Mouse (Mus musculus): ENCODE measurements at regions not wholly inside any gene's neighbourhood (a gene's known extent, or its start where the extent isn't known, plus 50 kb on each side); places are given as distances from the start of the nearest gene placed in this dataset.

- H3K27me3 ChIP-seq (ENCODE audit: control insufficient read depth, insufficient read depth, insufficient read length): no peaks in the 10 kb centered on the region
- no peaks in the 10 kb centered on the region for H3K79me2 ChIP-seq (ENCODE audit: control insufficient read depth, insufficient read depth)
- H3K4me2 ChIP-seq (ENCODE audit: low read depth): no peak overlapping the region
- TF ChIP-seq TCF3 (IDR thresholded peaks at IDR 0.05; ENCODE audit: insufficient read length, low read depth): no peak
- no peak overlapping the region for H3ac ChIP-seq (ENCODE audit: control insufficient read depth, insufficient read length)
- H3K36me3 ChIP-seq (ENCODE audit: control insufficient read depth, insufficient read depth): no peaks in the 10 kb centered on the region
- no peak overlapping the region for H3K4me3 ChIP-seq
Measured at GRCm38 (mm10) chr9:27723840-27724408, 66.7 kb upstream of the Opcml start.

- H3K79me2 ChIP-seq (ENCODE audit: control insufficient read depth, insufficient read depth): no peaks in the 10 kb centered on the region
- TF ChIP-seq POLR2A (IDR thresholded peaks at IDR 0.05; ENCODE audit: insufficient read length, low read depth) (no peak), E2F4 (IDR thresholded peaks at IDR 0.05; ENCODE audit: insufficient read depth) (no peak), POLR2AphosphoS2 (IDR thresholded peaks at IDR 0.05; ENCODE audit: insufficient read length, low read depth) (no peak), REST (IDR thresholded peaks at IDR 0.05; ENCODE audit: insufficient read depth, insufficient read length) (no peak), SRF (IDR thresholded peaks at IDR 0.05; ENCODE audit: control insufficient read depth, insufficient read length, low read depth) (no peak), USF1 (IDR thresholded peaks at IDR 0.05; ENCODE audit: low read depth) (no peak), MYOG (IDR thresholded peaks at IDR 0.05; ENCODE audit: control insufficient read depth in 1 of 3, insufficient read depth in 1 of 3, insufficient read length in 2 of 3, low read depth in 2 of 3) (no peak), MAX (IDR thresholded peaks at IDR 0.05; ENCODE audit: low read depth) (no peak), CEBPB (IDR thresholded peaks at IDR 0.05; ENCODE audit: insufficient read depth, poor library complexity, severe bottlenecking) (no peak), TCF3 (IDR thresholded peaks at IDR 0.05; ENCODE audit: insufficient read length, low read depth) (no peak), TCF12 (IDR thresholded peaks at IDR 0.05; ENCODE audit: insufficient read depth, poor library complexity, severe bottlenecking) (no peak)
- H3ac ChIP-seq (ENCODE audit: control insufficient read depth, insufficient read length): no peak overlapping the region
- H3K4me2 ChIP-seq (ENCODE audit: low read depth): no peak overlapping the region
- no peaks in the 10 kb centered on the region for H3K27me3 ChIP-seq (ENCODE audit: control insufficient read depth, insufficient read depth, insufficient read length)
- H3K36me3 ChIP-seq (ENCODE audit: control insufficient read depth, insufficient read depth): no peaks in the 10 kb centered on the region
- H3K4me3 ChIP-seq: no peak overlapping the region
Measured at GRCm38 (mm10) chr9:27724576-27724975, 66.0 kb upstream of the Opcml start.

GRCm38 (mm10) chr9:27728652-27729557 lies 61.7 kb upstream of the Opcml start:
- no peaks in the 10 kb centered on the region for H3K79me2 ChIP-seq (ENCODE audit: control insufficient read depth, insufficient read depth)
- no peaks in the 10 kb centered on the region for H3K27me3 ChIP-seq (ENCODE audit: control insufficient read depth, insufficient read depth, insufficient read length)
- no peak overlapping the region for H3K4me2 ChIP-seq (ENCODE audit: low read depth)
- TF ChIP-seq MAX (IDR thresholded peaks at IDR 0.05; ENCODE audit: low read depth) (no peak), SRF (IDR thresholded peaks at IDR 0.05; ENCODE audit: control insufficient read depth, insufficient read length, low read depth) (no peak), REST (IDR thresholded peaks at IDR 0.05; ENCODE audit: insufficient read depth, insufficient read length) (no peak), MYOD1 (IDR thresholded peaks at IDR 0.05; ENCODE audit: control insufficient read depth in 1 of 3, insufficient read length in 2 of 3, low read depth in 2 of 3) (no peak), POLR2AphosphoS2 (IDR thresholded peaks at IDR 0.05; ENCODE audit: insufficient read length, low read depth) (no peak), MYOG (IDR thresholded peaks at IDR 0.05; ENCODE audit: control insufficient read depth in 1 of 3, insufficient read depth in 1 of 3, insufficient read length in 2 of 3, low read depth in 2 of 3) (no peak), POLR2A (IDR thresholded peaks at IDR 0.05; ENCODE audit: insufficient read length, low read depth) (no peak), CEBPB (IDR thresholded peaks at IDR 0.05; ENCODE audit: insufficient read depth, poor library complexity, severe bottlenecking) (no peak), TCF3 (IDR thresholded peaks at IDR 0.05; ENCODE audit: insufficient read length, low read depth) (no peak), USF1 (IDR thresholded peaks at IDR 0.05; ENCODE audit: low read depth) (no peak), TCF12 (IDR thresholded peaks at IDR 0.05; ENCODE audit: insufficient read depth, poor library complexity, severe bottlenecking) (no peak), E2F4 (IDR thresholded peaks at IDR 0.05; ENCODE audit: insufficient read depth) (no peak)
- H3K4me3 ChIP-seq: no peak overlapping the region
- H3ac ChIP-seq (ENCODE audit: control insufficient read depth, insufficient read length): no peak overlapping the region
- no peaks in the 10 kb centered on the region for H3K36me3 ChIP-seq (ENCODE audit: control insufficient read depth, insufficient read depth)

- no peak overlapping the region for H3K4me2 ChIP-seq (ENCODE audit: low read depth)
- no peaks in the 10 kb centered on the region for H3K79me2 ChIP-seq (ENCODE audit: control insufficient read depth, insufficient read depth)
- H3K27me3 ChIP-seq (ENCODE audit: control insufficient read depth, insufficient read depth, insufficient read length): no peaks in the 10 kb centered on the region
- H3ac ChIP-seq (ENCODE audit: control insufficient read depth, insufficient read length): no peak overlapping the region
- TF ChIP-seq MAX (IDR thresholded peaks at IDR 0.05; ENCODE audit: low read depth) (no peak), MYOG (IDR thresholded peaks at IDR 0.05; ENCODE audit: control insufficient read depth in 1 of 3, insufficient read depth in 1 of 3, insufficient read length in 2 of 3, low read depth in 2 of 3) (no peak), POLR2A (IDR thresholded peaks at IDR 0.05; ENCODE audit: insufficient read length, low read depth) (no peak), MYOD1 (IDR thresholded peaks at IDR 0.05; ENCODE audit: control insufficient read depth in 1 of 3, insufficient read length in 2 of 3, low read depth in 2 of 3) (no peak)
- H3K36me3 ChIP-seq (ENCODE audit: control insufficient read depth, insufficient read depth): no peaks in the 10 kb centered on the region
- H3K4me3 ChIP-seq: no peak overlapping the region
Measured at GRCm38 (mm10) chr9:27729558-27729889, 61.1 kb upstream of the Opcml start.

- H3K36me3 ChIP-seq (ENCODE audit: control insufficient read depth, insufficient read depth): no peaks in the 10 kb centered on the region
- H3K27me3 ChIP-seq (ENCODE audit: control insufficient read depth, insufficient read depth, insufficient read length): no peaks in the 10 kb centered on the region
- no peak overlapping the region for H3ac ChIP-seq (ENCODE audit: control insufficient read depth, insufficient read length)
- H3K79me2 ChIP-seq (ENCODE audit: control insufficient read depth, insufficient read depth): no peaks in the 10 kb centered on the region
- H3K4me3 ChIP-seq: no peak overlapping the region
- TF ChIP-seq TCF12 (IDR thresholded peaks at IDR 0.05; ENCODE audit: insufficient read depth, poor library complexity, severe bottlenecking) (no peak), REST (IDR thresholded peaks at IDR 0.05; ENCODE audit: insufficient read depth, insufficient read length) (peak; percentile 62), MAX (IDR thresholded peaks at IDR 0.05; ENCODE audit: low read depth) (no peak), TCF3 (IDR thresholded peaks at IDR 0.05; ENCODE audit: insufficient read length, low read depth) (no peak), MYOG (IDR thresholded peaks at IDR 0.05; ENCODE audit: control insufficient read depth in 1 of 3, insufficient read depth in 1 of 3, insufficient read length in 2 of 3, low read depth in 2 of 3) (no peak), CEBPB (IDR thresholded peaks at IDR 0.05; ENCODE audit: insufficient read depth, poor library complexity, severe bottlenecking) (no peak), POLR2A (IDR thresholded peaks at IDR 0.05; ENCODE audit: insufficient read length, low read depth) (no peak), MYOD1 (IDR thresholded peaks at IDR 0.05; ENCODE audit: control insufficient read depth in 1 of 3, insufficient read length in 2 of 3, low read depth in 2 of 3) (no peak), SRF (IDR thresholded peaks at IDR 0.05; ENCODE audit: control insufficient read depth, insufficient read length, low read depth) (no peak)
- no peak overlapping the region for H3K4me2 ChIP-seq (ENCODE audit: low read depth)
Measured at GRCm38 (mm10) chr9:27739287-27739686, 51.3 kb upstream of the Opcml start.

Measured in myocyte (in vitro differentiated cells).